Mouse (Mus musculus): ENCODE results near the gene Acsm5. TPM values are rescaled to one million over a fixed set of nuclear protein-coding genes. Genes with fewer than 3 reads are reported as not detected.
"Not testable (repeated sequence)": the region's sequence is repeated elsewhere in the genome, so short reads cannot be mapped to it uniquely, and the experiment has no call there.

The Acsm5 gene
- polyA plus RNA-seq, 1 experiment, result 3.1 TPM

DNA sequence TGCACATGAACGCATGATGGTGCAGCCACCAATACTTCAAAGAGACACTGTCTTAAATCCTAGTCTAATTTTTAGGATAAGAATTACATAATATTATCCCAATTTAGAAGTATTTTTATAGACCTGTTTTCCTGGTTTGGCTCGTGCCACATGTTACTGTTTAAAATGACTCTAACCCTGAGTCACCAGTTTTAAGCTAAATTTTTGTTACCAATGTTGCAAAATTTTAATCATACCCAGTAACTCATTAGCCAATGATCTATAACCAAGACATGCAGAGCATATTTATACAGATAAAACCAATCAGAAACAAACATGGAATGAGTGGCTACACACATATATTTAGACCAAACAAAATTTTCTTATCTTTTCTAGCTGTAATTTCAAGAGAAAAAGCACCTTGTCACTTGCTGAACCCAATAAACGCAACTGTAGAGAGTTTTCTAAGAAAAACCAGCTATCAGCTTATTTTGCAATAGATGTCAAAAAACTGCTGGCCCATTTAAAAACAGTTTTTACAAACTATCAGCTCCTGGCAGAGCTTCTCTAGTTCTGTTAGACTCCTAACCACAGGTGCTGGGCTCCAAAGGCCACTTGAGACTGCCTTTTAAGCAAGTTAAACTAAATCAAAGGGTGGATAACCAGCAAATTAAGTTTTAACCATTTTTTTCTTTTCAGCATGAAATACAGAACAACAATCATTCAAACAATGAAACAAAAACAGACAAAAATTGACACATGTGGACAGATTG, 31.4 kb downstream of the Acsm5 start:
- DNase-seq (ENCODE audit: low read depth), result no peak

DNA sequence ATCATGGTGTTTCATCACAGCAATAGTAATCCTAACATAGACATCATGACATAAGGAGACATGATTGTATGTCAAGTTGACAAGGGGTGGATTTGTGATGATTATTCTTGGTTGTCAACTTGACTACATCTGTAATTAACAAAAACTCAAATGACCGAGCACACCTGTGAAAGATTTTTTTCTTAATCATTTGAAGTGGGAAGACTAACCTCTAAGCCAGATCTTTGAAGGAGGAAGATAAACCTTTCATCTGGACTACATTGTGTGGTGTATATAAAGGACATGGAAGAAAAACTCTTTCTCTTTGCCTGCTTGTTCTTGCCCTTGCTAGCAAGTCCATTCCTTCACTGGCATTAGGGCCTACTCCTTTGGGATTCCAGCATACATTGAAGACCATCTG, 34.8 kb downstream of the Acsm5 start, which contains the start of gene Acsm2:
Acsm2 (plus strand) TSS at position 301 of the 400 bp plus-strand sequence.
- DNase-seq (ENCODE audit: low read depth), result no peak

DNA sequence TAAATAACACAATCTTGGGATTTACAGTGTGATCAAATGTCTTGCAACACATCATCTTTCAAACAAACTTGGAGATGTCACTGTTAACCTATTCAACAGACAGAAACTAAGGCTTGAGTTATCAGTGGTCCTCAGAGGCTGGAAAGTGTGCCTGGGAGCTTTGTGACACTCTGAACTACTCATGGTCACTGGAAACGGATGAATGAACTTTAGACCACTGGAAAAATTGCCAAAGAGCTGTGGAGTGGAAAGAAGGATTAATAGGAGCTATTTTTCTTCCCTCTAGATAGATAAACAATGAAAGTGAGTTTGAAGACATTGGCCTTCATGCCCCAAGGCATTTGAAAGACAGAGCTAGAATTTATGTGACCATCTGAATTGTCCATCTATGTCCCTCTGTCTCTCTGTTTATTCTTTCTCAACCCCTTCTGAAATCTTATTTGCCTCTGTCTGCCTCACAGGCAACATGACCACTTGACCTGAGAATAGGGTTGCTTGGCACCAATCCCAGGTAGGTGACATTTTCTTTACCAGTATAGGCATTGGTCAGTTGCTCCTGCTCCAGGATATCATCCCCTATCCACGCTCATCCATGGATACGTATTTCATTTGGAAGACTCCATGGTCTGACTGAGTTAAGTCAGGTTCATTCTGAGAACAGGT, 40.7 kb downstream of the Acsm5 start:
- DNase-seq (ENCODE audit: low read depth), result no peak

DNA sequence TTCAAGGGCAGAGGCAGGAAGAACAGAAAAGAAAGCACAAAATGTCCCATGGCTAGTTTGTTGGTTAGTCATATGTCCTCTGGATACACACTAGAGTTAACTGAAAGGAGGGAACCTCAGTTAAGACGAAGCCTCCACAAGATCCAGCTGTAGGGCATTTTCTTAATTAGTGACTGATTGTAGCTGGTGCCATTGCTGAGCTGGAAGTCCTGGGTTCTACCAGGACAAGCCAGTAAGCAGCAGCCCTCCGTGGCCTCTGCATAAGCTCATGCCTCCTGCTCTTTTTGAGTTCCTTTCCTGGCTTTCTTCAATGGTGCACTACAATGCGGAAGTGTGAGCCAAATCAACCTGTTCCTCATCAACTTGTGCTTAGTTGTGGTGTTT, 41.2 kb downstream of the Acsm5 start:
- no peak for DNase-seq (ENCODE audit: low read depth)

DNA sequence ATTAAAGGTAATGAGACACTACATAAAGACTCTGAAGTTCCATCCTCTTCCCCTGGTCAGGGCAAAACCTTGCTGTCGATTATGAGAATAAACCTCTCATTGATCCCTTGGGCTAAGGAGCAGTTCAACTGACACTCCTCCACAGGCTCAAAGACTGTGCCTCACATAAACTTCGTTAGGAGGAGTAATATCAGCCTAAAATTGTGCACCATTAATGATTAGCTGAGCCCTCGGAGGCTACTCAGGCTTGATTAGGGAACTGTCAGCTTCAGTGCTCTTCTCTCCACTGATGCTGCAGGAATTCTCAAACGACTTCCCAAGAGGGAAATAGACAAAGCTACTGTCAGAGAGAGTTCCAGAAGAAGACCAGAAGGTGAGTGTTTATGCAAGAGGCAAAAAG, 42.2 kb downstream of the Acsm5 start:
- DNase-seq (ENCODE audit: low read depth), result no peak

DNA sequence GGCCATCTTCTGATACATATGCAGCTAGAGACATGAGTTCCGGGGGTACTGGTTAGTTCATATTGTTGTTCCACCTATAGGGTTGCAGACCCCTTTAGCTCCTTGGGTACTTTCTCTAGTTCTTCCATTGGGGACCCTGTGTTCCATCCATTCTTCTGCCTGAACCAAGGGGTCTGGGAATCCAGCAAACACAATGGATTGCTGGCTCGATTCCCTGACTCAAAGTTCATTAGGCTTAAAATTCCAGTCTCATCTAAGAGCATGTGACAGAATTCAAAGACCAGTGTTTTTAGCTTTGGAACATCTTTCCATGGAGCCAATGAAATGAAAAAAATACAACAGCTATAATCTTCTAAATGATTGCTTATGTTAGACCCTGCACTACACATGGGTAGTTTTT, 43.2 kb downstream of the Acsm5 start:
- DNase-seq (ENCODE audit: low read depth), result not testable (repeated sequence)

DNA sequence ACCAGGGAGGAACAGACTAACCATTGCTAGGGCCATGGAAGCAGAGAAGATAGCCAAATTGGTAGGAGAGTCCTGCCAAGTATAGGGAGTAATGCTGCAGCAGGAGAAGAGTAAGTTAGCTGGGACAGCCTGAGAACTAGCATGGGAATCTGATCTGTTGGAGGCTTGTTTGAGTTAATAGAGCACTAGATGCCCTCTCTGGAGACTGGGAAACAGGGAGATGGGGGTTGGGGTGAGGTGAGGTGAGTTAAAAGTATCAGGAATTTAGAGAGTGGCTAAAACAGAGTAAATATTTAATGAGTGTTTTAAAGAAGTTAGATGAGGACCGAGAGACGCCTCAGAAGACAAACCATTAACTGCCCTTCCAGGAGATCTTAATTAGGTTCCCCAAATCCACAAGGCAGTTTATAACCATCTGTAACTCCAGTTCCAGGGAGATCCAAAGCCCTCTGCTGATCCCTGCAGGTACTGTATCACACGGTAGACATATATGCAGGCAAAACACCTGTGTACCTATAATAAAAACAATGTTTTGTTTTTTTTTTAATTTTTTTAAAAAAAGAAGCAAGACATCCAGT, 75.4 kb downstream of the Acsm5 start:
- no peak for DNase-seq (ENCODE audit: low read depth)

Other genes with a start within 250 kb of the Acsm5 start
- gene Gp2, start 60.2 kb upstream of the Acsm5 start, polyA plus RNA-seq (2012; rRNA removed), result not detected in 2 replicates
- 1.3 and 1.5 TPM in 2 replicates for gene Umod, start 40.2 kb upstream of the Acsm5 start, polyA plus RNA-seq (2012; rRNA removed)
- 0.11 and 0.12 TPM in 2 replicates for gene Pdilt, start 4.0 kb downstream of the Acsm5 start, polyA plus RNA-seq (2012; rRNA removed)
- gene Acsm2, start 34.9 kb downstream of the Acsm5 start, polyA plus RNA-seq (2012; rRNA removed), result 0.01 and 0.30 TPM in 2 replicates
- gene Acsm1, start 87.6 kb downstream of the Acsm5 start, polyA plus RNA-seq (2012; rRNA removed), result 0.19 TPM in 1 of 2 replicates, not detected in the other
- not detected in 2 replicates for gene Acsm4, start 170.6 kb downstream of the Acsm5 start, polyA plus RNA-seq (2012; rRNA removed)
- gene Thumpd1, start 201.3 kb downstream of the Acsm5 start, polyA plus RNA-seq (2012; rRNA removed), result 17.9 and 18.6 TPM in 2 replicates
- 1.2 and 2.3 TPM in 2 replicates for gene Acsm3, start 241.5 kb downstream of the Acsm5 start, polyA plus RNA-seq (2012; rRNA removed)

Data from gonadal fat pad, adult 2 months (tissue).